Mouse (Mus musculus) brain, embryonic 14.5 days (tissue): ENCODE measurements around the gene Zfp764. TPM values are rescaled to one million over a fixed set of nuclear protein-coding genes. Genes with fewer than 3 reads are reported as not detected.

Experiments used
- DNase-seq: peaks from one replicate; pipeline ENCODE4 v3.0.0-alpha.2; 2011; ENCODE audit warnings: low read depth
- CTCF ChIP-seq: fragments of 200-500 bp; IDR thresholded peaks from 2 replicates; pipeline ENCODE4 v1.5.1; 2012; ENCODE audit warnings: inconsistent platforms, mild to moderate bottlenecking, moderate library complexity, borderline replicate concordance; ENCODE audit not compliant: insufficient read depth, insufficient read length; ENCODE audit errors: extremely low read depth
- POLR2A ChIP-seq: fragments of 200-500 bp; IDR thresholded peaks from 2 replicates; pipeline ENCODE4 v1.6.1; 2012; ENCODE audit warnings: mild to moderate bottlenecking, inconsistent platforms, borderline replicate concordance; ENCODE audit not compliant: poor library complexity, insufficient read depth, insufficient read length, severe bottlenecking; ENCODE audit errors: extremely low read depth
- polyA plus RNA-seq: library from polyadenylated mRNA; depleted of rRNA; stranded (reverse); fragments of >200 nt; gene quantifications from 2 replicates; pipeline ENCODE4 v1.2.3, GENCODE M21; 2012; rRNA removed

The Zfp764 gene
- polyA plus RNA-seq, 1 experiment = 4.4 TPM

DNA sequence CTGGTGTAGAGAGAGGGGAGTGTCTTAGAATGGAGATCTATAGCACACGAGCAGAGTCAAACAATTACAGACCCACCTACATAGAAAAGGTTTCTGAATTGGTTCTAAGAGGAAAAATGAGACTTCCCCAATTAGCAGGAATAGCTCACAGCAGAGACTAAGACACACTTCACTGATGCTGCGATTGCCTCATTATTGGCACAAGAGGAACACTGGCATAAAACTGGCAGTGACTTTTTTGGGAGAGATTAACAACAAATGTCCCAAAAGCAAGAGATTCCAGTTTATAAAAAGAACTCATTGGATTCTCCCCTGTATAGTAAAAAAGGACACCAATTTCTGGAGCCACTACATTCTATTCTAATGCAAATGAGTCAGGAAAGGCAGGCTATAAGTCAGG is 48.8 kb downstream of the Zfp764 start:
- DNase-seq = no peak
- TF ChIP-seq CTCF = no peak
- no peak for TF ChIP-seq POLR2A

DNA sequence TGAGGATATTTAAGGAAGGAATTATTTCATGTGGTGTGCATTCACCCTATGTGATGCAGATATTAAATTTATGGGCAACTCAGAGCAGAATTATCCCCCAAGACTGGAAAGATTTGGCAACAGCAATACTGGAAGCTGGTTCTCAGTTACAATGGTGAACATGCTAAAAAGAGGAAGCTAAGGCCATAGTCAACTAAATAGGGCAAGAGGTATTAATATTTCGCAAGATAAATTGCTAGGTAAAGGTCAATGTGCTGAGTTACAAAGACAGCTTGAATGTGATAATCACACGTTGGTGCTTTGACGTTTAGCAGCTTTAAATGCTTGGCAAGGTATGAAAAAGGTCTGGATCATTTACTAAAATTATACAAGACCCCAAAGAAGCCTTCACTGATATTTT is 50.8 kb downstream of the Zfp764 start:
- no peak for DNase-seq
- no peak for TF ChIP-seq CTCF
- no peak for TF ChIP-seq POLR2A

Other genes with a start within 250 kb of the Zfp764 start
- gene Cd2bp2, start 210.8 kb downstream of the Zfp764 start, polyA plus RNA-seq = 108 and 117 TPM in 2 replicates
- 54.2 and 66.1 TPM in 2 replicates for gene Tbc1d10b, start 198.4 kb downstream of the Zfp764 start, polyA plus RNA-seq
- gene Mylpf, start 197.9 kb downstream of the Zfp764 start, polyA plus RNA-seq = 5.8 and 8.9 TPM in 2 replicates
- gene Zfp553, start 173.8 kb downstream of the Zfp764 start, polyA plus RNA-seq = 38.5 and 38.9 TPM in 2 replicates
- gene Sept1, start 173.7 kb downstream of the Zfp764 start, polyA plus RNA-seq = 19.4 and 22.6 TPM in 2 replicates
- gene Zfp771, start 162.5 kb downstream of the Zfp764 start, polyA plus RNA-seq = 88.1 and 118 TPM in 2 replicates
- gene Dctpp1, start 146.1 kb downstream of the Zfp764 start, polyA plus RNA-seq = 82.3 and 131 TPM in 2 replicates
- gene Sephs2, start 132.8 kb downstream of the Zfp764 start, polyA plus RNA-seq = 21.5 and 28.6 TPM in 2 replicates
- gene Itgal, start 110.6 kb downstream of the Zfp764 start, polyA plus RNA-seq = 0.47 and 0.49 TPM in 2 replicates
- gene Zfp768, start 61.2 kb downstream of the Zfp764 start, polyA plus RNA-seq = 44.6 and 50.5 TPM in 2 replicates
- 7.6 and 7.8 TPM in 2 replicates for gene Zfp747, start 30.8 kb downstream of the Zfp764 start, polyA plus RNA-seq
- gene 9130019O22Rik, start 19.7 kb downstream of the Zfp764 start, polyA plus RNA-seq = 4.5 and 4.9 TPM in 2 replicates
- 8.9 and 11.0 TPM in 2 replicates for gene E430018J23Rik, start 13.2 kb downstream of the Zfp764 start, polyA plus RNA-seq
- 21.0 and 28.2 TPM in 2 replicates for gene Zfp688, start 15.2 kb upstream of the Zfp764 start, polyA plus RNA-seq
- gene Zfp689, start 42.3 kb upstream of the Zfp764 start, polyA plus RNA-seq = 14.0 and 14.5 TPM in 2 replicates
- 73.5 and 104 TPM in 2 replicates for gene Prr14, start 52.8 kb upstream of the Zfp764 start, polyA plus RNA-seq
- gene Fbrs, start 72.4 kb upstream of the Zfp764 start, polyA plus RNA-seq = 20.6 and 47.0 TPM in 2 replicates
- 18.6 and 44.1 TPM in 2 replicates for gene Srcap, start 105.2 kb upstream of the Zfp764 start, polyA plus RNA-seq
- gene Gm42715, start 112.8 kb upstream of the Zfp764 start, polyA plus RNA-seq = 15.5 and 19.2 TPM in 2 replicates
- 2.0 and 3.2 TPM in 2 replicates for gene Tmem265, start 154.6 kb upstream of the Zfp764 start, polyA plus RNA-seq
- gene Phkg2, start 166.5 kb upstream of the Zfp764 start, polyA plus RNA-seq = 108 and 126 TPM in 2 replicates
- gene Ccdc189, start 181.8 kb upstream of the Zfp764 start, polyA plus RNA-seq = 11.9 and 16.0 TPM in 2 replicates
- 50.4 and 56.0 TPM in 2 replicates for gene Rnf40, start 181.9 kb upstream of the Zfp764 start, polyA plus RNA-seq
- 38.7 and 44.4 TPM in 2 replicates for gene Zfp629, start 209.0 kb upstream of the Zfp764 start, polyA plus RNA-seq